Mouse (Mus musculus) cerebellum, adult 2 months (tissue): ENCODE results near the gene Zfp93. TPM values are rescaled to one million over a fixed set of nuclear protein-coding genes. Genes with fewer than 3 reads are reported as not detected.

Experiments used
- DNase-seq, 2 experiments: peaks; one replicate each; pipeline ENCODE4 v3.0.0; 2021
- H3K27ac ChIP-seq: fragments of 200-500 bp; 2 replicates; pipeline ENCODE4 v1.5.1; 2012; ENCODE audit warnings: low read length, control low read depth, inconsistent platforms; ENCODE audit not compliant: insufficient read depth
- H3K27me3 ChIP-seq: fragments of 200-500 bp; 2 replicates; pipeline ENCODE4 v1.6.1; 2012; ENCODE audit warnings: inconsistent platforms, mild to moderate bottlenecking, low read length, moderate library complexity; ENCODE audit not compliant: control insufficient read depth, insufficient read depth
- H3K4me1 ChIP-seq: fragments of 200-500 bp; 2 replicates; pipeline ENCODE4 v1.6.1; 2011; ENCODE audit warnings: low read length; ENCODE audit not compliant: control insufficient read depth, insufficient read depth
- H3K4me3 ChIP-seq: fragments of 200-500 bp; replicated peaks from 2 replicates; pipeline ENCODE3; 2011; ENCODE audit warnings: mild to moderate bottlenecking, low read depth, low read length, control low read depth; ENCODE audit not compliant: insufficient read depth
- CTCF ChIP-seq: fragments of 200-500 bp; IDR thresholded peaks from 2 replicates; pipeline ENCODE4 v1.5.1; 2011; ENCODE audit warnings: low read depth, mild to moderate bottlenecking, control low read depth, low read length, moderate library complexity, borderline replicate concordance; ENCODE audit not compliant: insufficient read depth
- POLR2A ChIP-seq: fragments of 200-500 bp; IDR thresholded peaks from 2 replicates; pipeline ENCODE4 v1.6.1; 2011; ENCODE audit warnings: low read length, control low read depth, borderline replicate concordance; ENCODE audit not compliant: insufficient read depth
- WGBS: fragments of 180-500 bp; shearing (Covaris S2); methylation state at CpG from one replicate; pipeline ENCODE4 v1.1.7; 2018; 5-methylcytosine and 5-hydroxymethylcytosine counted together
- polyA plus RNA-seq: library from polyadenylated mRNA; depleted of rRNA; stranded (reverse); fragments of >200 nt; gene quantifications from 2 replicates; pipeline ENCODE4 v1.2.3, GENCODE M21; 2012; rRNA removed

Zfp93 gene
- polyA plus RNA-seq, 1 experiment, result 9.2 TPM

GRCm38 (mm10) chr7:24315726-24316566 is 45.7 kb downstream of the Zfp93 start:
- TF ChIP-seq CTCF (no peak), POLR2A (no peak)
- Histone ChIP-seq H3K4me1 (peaks cover 4% of the 10 kb centered on the region; the same call in 1 of the 2 replicates), H3K27me3 (no peaks in the 10 kb centered on the region), H3K27ac (peak overlapping the region; percentile 58), H3K4me3 (peak overlapping the region; percentile 85)
- WGBS, result 15% methylated on average over 29 of the region's 29 CpGs
- peak in 1 of 2 experiments; percentile 32 for DNase-seq

DNA sequence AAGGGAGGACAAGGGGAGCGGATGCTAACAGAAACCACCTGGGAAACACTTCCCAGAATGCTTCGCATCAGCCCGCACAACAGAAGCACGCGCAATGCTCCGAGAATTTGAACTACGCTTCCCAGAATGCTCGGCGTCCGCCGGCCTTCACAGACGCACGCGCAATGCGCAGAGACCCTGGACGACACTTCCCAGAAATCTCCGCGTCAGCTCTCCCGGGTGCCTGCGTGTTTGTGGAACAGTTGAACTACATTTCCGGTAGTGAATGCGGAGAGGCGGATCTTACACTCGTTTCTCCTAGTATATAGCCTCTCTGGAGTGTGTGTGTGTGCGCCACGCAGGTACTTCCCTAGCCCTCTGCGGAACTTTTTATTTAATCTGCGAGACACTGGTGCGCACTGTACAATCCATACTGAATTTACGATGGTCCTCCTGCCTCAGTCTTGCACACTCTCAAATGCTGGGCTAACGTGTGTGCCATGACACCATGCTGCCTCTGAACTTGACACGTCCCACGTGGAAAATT is 46.4 kb downstream of the Zfp93 start, which contains the start of gene Zfp94:
Zfp94 (minus strand) TSS at position 100 of the 526 bp plus-strand sequence.
- DNase-seq, result peak; percentile 96 to 98
- peaks cover 4% of the 10 kb centered on the region; the same call in 1 of the 2 replicates for H3K4me1 ChIP-seq
- H3K27ac ChIP-seq, result peak within 1 kb of the TSS; percentile 58
- TF ChIP-seq POLR2A (peak; percentile 86; the same call in 1 of the 2 replicates), CTCF (no peak)
- WGBS, result under 1% methylated on average over 33 of the region's 33 CpGs
- no peaks in the 10 kb centered on the region for H3K27me3 ChIP-seq
- peak within 1 kb of the TSS; percentile 85 for H3K4me3 ChIP-seq

DNA sequence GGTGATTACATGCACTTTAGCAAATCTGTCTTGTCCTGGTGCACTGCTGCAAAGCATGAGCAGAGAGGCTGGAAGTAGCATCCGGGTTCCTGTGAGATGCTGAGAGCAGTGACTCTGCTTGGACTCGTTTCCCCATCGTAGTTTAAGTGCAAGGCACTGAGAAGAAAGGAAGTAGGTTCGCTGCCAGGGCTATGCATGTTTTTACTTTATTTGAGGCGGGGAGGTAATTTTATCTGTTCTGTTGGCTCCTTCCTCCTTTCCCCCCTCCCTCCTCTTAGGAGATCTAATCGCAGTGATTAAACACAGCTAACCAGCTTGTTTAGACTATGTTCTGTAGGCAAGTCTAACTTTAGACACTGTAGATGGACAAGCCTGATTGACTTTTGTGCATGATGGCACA is 48.7 kb downstream of the Zfp93 start:
- Histone ChIP-seq H3K27ac (no peak overlapping the region), H3K4me1 (peaks cover 4% of the 10 kb centered on the region; the same call in 1 of the 2 replicates), H3K27me3 (no peaks in the 10 kb centered on the region), H3K4me3 (no peak overlapping the region)
- WGBS, result 74% methylated on average over 6 of the region's 6 CpGs
- no peak for DNase-seq
- TF ChIP-seq POLR2A (no peak), CTCF (no peak)

GRCm38 (mm10) chr7:24322593-24322992 is 52.4 kb downstream of the Zfp93 start:
- Histone ChIP-seq H3K4me3 (no peak overlapping the region), H3K27me3 (no peaks in the 10 kb centered on the region), H3K4me1 (no peaks in the 10 kb centered on the region), H3K27ac (no peak overlapping the region)
- no peak for DNase-seq
- 80% methylated on average over 4 of the region's 4 CpGs for WGBS
- TF ChIP-seq CTCF, result no peak
- TF ChIP-seq POLR2A, result no peak

DNA sequence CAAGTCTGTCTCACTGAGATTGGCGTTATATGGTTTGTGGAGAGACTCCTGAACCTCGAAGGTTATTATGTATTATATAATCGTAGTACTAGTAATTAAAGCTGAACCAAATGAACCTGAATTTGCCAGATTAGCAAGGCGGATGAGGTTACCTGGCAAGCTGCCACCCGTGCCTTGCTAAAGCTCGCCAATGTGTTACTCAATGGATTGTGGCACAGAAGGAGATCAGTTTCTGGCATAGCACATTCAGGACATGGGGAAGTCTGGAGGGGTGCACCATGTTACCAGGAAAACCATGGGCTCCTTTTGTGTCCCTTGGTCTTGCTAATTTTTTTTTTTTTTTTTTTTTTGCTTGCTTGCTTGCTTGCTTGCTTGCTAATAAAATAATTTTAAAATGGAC is 55.0 kb downstream of the Zfp93 start:
- no peak for TF ChIP-seq POLR2A
- no peak for TF ChIP-seq CTCF
- DNase-seq, result no peak
- 41% methylated on average over 6 of the region's 6 CpGs for WGBS
- Histone ChIP-seq H3K4me3 (no peak overlapping the region), H3K27me3 (no peaks in the 10 kb centered on the region), H3K27ac (no peak overlapping the region), H3K4me1 (no peaks in the 10 kb centered on the region)

DNA sequence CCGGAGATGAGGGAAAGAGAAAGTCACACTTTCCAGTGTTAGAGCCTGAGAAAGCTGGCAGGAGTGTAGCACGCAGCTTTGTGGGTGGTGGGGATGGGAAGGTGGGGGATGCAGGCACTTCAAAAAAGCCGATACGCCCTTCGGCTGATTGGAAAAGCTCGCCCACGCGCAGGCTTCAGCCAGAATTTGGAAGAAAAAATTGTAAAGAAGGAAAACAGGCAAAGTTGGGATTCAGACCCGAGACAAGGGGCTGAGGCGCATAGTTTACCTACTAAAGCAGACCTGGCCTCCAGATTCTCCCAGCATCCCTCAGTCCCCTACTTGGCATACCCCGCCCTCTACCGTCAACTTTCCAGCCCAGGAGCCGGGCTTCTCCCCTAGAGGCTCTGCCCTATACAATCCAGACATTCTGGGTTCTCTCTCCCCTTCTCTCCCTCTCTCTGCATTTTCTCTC is 55.5 kb downstream of the Zfp93 start:
- no peaks in the 10 kb centered on the region for H3K27me3 ChIP-seq
- H3K27ac ChIP-seq, result no peak overlapping the region
- WGBS, result 5% methylated on average over 13 of the region's 13 CpGs
- no peak overlapping the region for H3K4me3 ChIP-seq
- DNase-seq, result no peak
- TF ChIP-seq CTCF (no peak), POLR2A (no peak)
- H3K4me1 ChIP-seq, result no peaks in the 10 kb centered on the region

DNA sequence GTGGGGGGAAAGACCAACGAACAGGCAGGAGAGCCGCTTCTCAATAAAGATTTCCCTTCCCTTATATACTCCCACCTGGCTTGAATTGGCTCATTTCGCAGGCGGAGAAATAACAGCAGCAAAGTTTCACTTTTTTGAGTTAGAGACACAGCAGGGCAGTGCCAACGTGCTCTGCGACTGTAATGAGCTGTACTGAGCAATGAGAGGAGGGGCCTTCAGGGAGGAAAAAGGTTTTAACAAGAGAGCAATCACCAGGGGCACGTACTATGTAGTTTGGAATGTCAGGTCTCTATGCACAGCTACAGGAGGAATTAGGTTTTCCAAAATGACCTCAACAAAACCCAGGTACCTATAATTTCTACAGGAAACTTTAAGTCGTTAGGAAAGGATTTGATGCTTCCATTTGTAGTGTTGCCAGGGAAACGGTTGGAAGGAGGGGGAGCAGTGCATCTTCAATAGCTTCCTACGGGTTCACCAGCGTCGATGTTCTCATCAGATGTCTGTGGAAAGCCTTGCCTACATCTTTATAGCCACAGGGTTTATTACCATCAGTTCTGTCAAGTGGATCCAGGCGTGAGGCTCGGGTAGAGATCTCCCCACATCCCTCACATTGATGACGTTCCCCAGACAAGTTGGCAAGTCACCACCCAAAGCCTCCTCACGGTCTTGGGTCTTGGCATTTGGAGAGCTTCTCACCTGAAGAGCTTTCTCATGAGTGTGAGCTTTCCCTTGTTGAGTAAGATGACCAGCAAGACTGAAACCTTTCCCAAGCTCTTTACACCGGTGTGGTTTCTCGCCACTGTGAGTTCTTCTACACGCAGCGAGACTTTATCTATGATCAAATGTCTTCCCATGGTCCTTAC is 56.3 kb downstream of the Zfp93 start:
- no peak for DNase-seq
- H3K27ac ChIP-seq, result no peak overlapping the region
- TF ChIP-seq POLR2A (no peak), CTCF (no peak)

More for the DNA sequence above, 56.3 kb downstream of the Zfp93 start:
- H3K4me3 ChIP-seq, result no peak overlapping the region
- WGBS, result 29% methylated on average over 20 of the region's 20 CpGs
- no peaks in the 10 kb centered on the region for H3K27me3 ChIP-seq
- no peaks in the 10 kb centered on the region for H3K4me1 ChIP-seq

Other genes with a start within 250 kb of the Zfp93 start
- gene Vmn1r183, start 217.2 kb upstream of the Zfp93 start, polyA plus RNA-seq, result not detected in 2 replicates
- 35.3 and 36.3 TPM in 2 replicates for gene Zfp180, start 188.5 kb upstream of the Zfp93 start, polyA plus RNA-seq
- gene Zfp112, start 158.1 kb upstream of the Zfp93 start, polyA plus RNA-seq, result 7.7 and 8.1 TPM in 2 replicates
- gene Zfp235, start 136.3 kb upstream of the Zfp93 start, polyA plus RNA-seq, result 20.2 and 21.4 TPM in 2 replicates
- gene Zfp114, start 95.4 kb upstream of the Zfp93 start, polyA plus RNA-seq, result 2.2 and 3.0 TPM in 2 replicates
- 5.3 and 5.5 TPM in 2 replicates for gene Zfp111, start 59.0 kb upstream of the Zfp93 start, polyA plus RNA-seq
- gene Zfp109, start 32.9 kb upstream of the Zfp93 start, polyA plus RNA-seq, result 6.5 and 7.2 TPM in 2 replicates
- 5.7 and 6.1 TPM in 2 replicates for gene Zfp108, start 15.6 kb upstream of the Zfp93 start, polyA plus RNA-seq
- gene Zfp61, start 30.8 kb downstream of the Zfp93 start, polyA plus RNA-seq, result 33.0 and 36.4 TPM in 2 replicates
- 18.2 and 18.3 TPM in 2 replicates for gene Zfp94, start 46.2 kb downstream of the Zfp93 start, polyA plus RNA-seq
- 0.22 and 0.39 TPM in 2 replicates for gene Tescl, start 63.5 kb downstream of the Zfp93 start, polyA plus RNA-seq
- not detected in 2 replicates for gene Lypd5, start 78.8 kb downstream of the Zfp93 start, polyA plus RNA-seq
- gene Kcnn4, start 99.8 kb downstream of the Zfp93 start, polyA plus RNA-seq, result 0.49 and 0.59 TPM in 2 replicates
- gene Smg9, start 129.2 kb downstream of the Zfp93 start, polyA plus RNA-seq, result 89.3 and 95.5 TPM in 2 replicates
- not detected in 2 replicates for gene Irgc1, start 181.9 kb downstream of the Zfp93 start, polyA plus RNA-seq
- gene Plaur, start 192.1 kb downstream of the Zfp93 start, polyA plus RNA-seq, result 0.79 and 0.97 TPM in 2 replicates
- 285 and 312 TPM in 2 replicates for gene Cadm4, start 211.6 kb downstream of the Zfp93 start, polyA plus RNA-seq
- 68.5 and 68.6 TPM in 2 replicates for gene Zfp428, start 236.6 kb downstream of the Zfp93 start, polyA plus RNA-seq
- gene AC161166.1, start 242.0 kb downstream of the Zfp93 start, polyA plus RNA-seq, result not detected in 2 replicates